Mouse (Mus musculus): ENCODE measurements around the gene Fdx1l. TPM values are rescaled to one million over a fixed set of nuclear protein-coding genes. Genes with fewer than 3 reads are reported as not detected.
A peak's percentile ranks its signal among the peaks of the same experiment; 100 is the strongest.

Fdx1l gene
- polyA plus RNA-seq, 1 experiment from 2014 or later, result 70.1 TPM

DNA sequence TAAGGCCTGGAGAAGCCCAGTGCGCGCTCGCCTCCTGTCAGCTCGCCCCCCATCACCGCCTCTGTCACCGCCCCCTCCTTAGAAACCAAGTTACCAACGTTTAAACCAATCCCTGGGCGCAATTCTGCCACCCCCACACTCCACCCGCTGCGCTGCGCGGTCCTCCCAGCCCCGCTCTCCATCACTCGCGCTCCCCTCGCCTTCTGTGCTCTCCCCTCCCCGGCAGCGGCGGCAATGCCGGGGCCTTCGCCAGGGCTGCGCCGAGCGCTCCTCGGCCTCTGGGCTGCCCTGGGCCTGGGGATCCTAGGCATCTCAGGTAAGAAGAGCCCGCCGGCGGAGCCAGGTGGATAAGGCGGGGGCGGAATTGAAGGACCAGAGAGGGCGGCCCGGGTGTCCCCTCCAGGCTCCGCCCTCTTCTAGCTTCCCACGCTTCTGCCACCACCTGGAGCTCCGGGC, 41.5 kb downstream of the Fdx1l start, which contains the start of gene Icam5:
Gene Icam5, plus strand, starts transcription at position 178 of the 456 bp plus-strand sequence.
- Histone ChIP-seq H3K27ac (0 out of 2 replicates have a peak within 1 kb of the TSS, but pooled peaks have one; percentile 39), H3K9me3 (no peaks in the 10 kb centered on the region), H3K4me1 (peaks cover 64% of the 10 kb centered on the region), H3K4me2 (peak within 1 kb of the TSS; percentile 98), H3K27me3 (replicated peaks) (peaks cover 87% of the 10 kb centered on the region), H3K4me3 (peak within 1 kb of the TSS; percentile 59), H3K9ac (peak within 1 kb of the TSS; percentile 63), H3K36me3 (replicated peaks) (no peaks in the 10 kb centered on the region)
- peak; percentile 35 for ATAC-seq (replicated peaks)
- WGBS, result under 1% methylated on average over 35 of the region's 35 CpGs

DNA sequence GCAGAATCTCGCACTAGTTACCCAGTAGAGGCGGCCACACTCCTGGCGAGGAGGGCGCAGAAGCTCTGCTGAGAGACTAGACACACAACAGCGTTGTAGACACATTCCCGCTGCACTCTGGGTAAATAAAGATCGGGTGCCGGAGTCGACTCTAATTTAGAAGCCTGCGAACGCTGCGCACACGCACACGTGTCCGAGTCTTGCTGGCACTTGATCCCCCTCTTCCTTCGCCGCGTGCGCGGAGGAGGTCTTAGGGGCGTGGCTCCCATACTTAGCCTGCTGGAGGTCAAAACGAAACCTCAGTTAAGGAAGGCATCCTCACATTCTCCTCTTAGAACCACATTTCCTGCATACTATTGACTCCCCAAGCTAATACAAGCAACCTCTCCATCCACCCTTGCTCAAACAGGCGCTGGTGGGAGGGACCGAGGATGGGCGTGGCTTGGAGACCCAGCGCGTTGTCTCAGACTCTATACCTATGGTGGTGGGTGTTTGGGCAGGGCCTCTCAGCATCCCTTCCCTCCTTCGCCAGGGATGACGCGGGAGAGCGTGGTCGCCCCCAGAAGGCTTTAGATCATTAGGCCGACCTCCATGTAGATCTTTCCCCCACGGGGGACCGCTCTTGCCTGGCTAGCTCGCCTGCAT, 42.0 kb downstream of the Fdx1l start:
- peak overlapping the region; percentile 63 for H3K9ac ChIP-seq
- H3K27me3 ChIP-seq (replicated peaks), result peaks cover 82% of the 10 kb centered on the region
- 0 out of 2 replicates have a peak overlapping the region, but pooled peaks have one; percentile 39 for H3K27ac ChIP-seq
- peak; percentile 72 for ATAC-seq (replicated peaks)
- H3K4me1 ChIP-seq, result peaks cover 59% of the 10 kb centered on the region
- H3K36me3 ChIP-seq (replicated peaks), result no peaks in the 10 kb centered on the region
- peak overlapping the region; percentile 98 for H3K4me2 ChIP-seq
- peak overlapping the region; percentile 59 for H3K4me3 ChIP-seq
- under 1% methylated on average over 36 of the region's 36 CpGs for WGBS
- no peaks in the 10 kb centered on the region for H3K9me3 ChIP-seq

DNA sequence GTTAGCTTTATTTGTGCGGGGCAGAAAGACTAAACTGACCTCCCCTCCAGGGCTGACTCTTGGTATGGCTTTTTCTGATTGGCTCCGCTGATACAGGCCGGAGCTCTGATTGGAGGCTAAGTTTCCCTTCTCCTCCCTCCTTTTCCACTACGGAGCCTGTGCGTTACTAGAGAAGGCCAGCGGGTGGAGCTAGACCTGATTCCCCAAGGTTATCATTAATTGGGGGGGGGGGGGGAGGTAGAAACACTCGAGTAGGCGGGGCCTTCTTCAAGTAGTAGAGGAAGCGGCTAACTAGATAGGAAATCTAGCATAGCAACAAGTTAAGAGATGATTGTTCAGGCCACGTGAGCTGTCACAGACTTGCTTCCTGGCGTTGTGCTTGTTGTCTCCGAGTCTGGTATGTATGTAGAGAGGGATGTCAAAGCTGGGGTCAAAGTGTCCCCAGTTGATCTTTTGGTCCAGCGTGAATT, 42.6 kb downstream of the Fdx1l start:
- Histone ChIP-seq H3K9me3 (no peaks in the 10 kb centered on the region), H3K4me1 (peaks cover 54% of the 10 kb centered on the region), H3K27me3 (replicated peaks) (peaks cover 76% of the 10 kb centered on the region), H3K4me2 (peak overlapping the region; percentile 98), H3K27ac (0 out of 2 replicates have a peak overlapping the region, but pooled peaks have one; percentile 39), H3K9ac (peak overlapping the region; percentile 63; the same call in 1 of the 2 replicates), H3K36me3 (replicated peaks) (no peaks in the 10 kb centered on the region), H3K4me3 (peak overlapping the region; percentile 59)
- peak; percentile 61 for ATAC-seq (replicated peaks)
- WGBS, result 0% methylated on average over 13 of the region's 13 CpGs

DNA sequence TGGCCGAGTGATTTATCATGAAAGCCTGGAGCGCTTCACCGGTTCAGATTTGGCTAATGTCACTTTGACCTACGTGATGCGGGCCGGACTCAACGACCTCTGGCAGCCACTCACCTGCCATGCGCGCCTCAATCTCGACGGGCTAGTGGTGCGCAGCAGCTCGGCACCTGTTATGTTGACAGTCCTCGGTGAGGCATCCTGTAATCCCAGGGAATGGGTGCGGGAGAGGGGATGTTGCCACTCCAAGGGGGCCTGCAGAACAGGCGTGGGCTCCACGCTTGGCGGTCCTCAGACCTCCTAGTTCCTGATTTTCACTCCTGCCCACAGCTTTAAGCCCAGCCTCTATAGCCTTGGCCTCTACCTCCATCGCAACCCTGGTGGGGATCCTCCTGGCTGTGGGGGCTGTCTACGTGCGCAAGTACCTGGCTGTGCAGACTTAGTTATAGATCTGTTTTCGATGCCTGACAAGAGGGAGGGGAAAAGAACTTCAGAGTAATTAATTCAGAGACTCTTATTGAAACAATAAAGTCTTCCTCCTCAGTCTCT, 43.3 kb downstream of the Fdx1l start:
- H3K4me2 ChIP-seq, result peak overlapping the region; percentile 98; the same call in 1 of the 2 replicates
- H3K27ac ChIP-seq, result no peak overlapping the region
- no peaks in the 10 kb centered on the region for H3K36me3 ChIP-seq (replicated peaks)
- peaks cover 47% of the 10 kb centered on the region for H3K4me1 ChIP-seq
- peaks cover 73% of the 10 kb centered on the region for H3K27me3 ChIP-seq (replicated peaks)
- 0 out of 2 replicates have a peak overlapping the region, but pooled peaks have one; percentile 59 for H3K4me3 ChIP-seq
- WGBS, result 17% methylated on average over 22 of the region's 22 CpGs
- H3K9ac ChIP-seq, result no peak overlapping the region
- no peaks in the 10 kb centered on the region for H3K9me3 ChIP-seq
- ATAC-seq (replicated peaks), result no peak

DNA sequence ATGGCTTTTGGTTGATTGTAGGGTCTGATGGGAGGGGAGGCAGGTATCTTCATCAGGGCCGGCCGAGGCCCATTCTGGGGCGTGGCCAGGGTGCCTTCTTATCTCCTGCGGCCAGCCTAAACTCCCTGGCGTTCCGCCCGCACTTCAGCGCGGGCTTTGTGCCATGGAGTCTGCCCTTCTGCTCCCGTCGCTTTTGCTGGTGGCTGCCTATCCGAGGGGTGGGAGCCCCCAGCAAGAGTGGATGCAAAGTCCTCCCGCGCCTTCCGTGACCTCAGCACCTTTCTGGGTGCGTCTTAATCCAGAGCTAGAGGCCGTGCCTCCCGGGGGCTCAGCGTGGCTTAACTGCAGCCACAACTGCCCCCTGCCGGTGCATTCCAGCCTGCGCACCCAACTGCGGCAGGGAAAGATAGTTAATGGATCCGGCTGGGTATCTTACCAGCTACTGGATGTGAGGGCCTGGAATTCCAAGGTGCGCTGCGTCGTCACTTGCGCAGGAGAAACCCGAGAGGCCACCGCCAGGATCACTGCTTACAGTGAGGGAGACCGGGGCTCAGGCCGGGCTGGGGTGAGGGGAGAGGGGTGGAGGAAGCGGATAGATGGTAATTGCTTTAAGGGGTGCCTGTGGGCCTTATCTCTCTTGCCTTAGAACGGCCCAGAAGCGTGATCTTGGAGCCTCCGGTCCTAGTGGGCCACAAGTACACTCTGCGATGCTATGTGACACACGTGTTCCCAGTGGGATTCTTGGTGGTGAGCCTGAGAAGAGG, 43.9 kb downstream of the Fdx1l start, which contains the start of gene Icam4:
Gene Icam4, plus strand, starts transcription at position 83 of the 764 bp plus-strand sequence.
- Histone ChIP-seq H3K9me3 (no peaks in the 10 kb centered on the region), H3K4me2 (peak within 1 kb of the TSS; percentile 34), H3K9ac (no peak within 1 kb of the TSS), H3K36me3 (replicated peaks) (no peaks in the 10 kb centered on the region), H3K4me1 (peaks cover 47% of the 10 kb centered on the region), H3K4me3 (0 out of 2 replicates have a peak within 1 kb of the TSS, but pooled peaks have one; percentile 7), H3K27ac (no peak within 1 kb of the TSS), H3K27me3 (replicated peaks) (peaks cover 67% of the 10 kb centered on the region)
- peak; percentile 9; the same call in 1 of the 2 replicates for ATAC-seq (replicated peaks)
- WGBS, result 3% methylated on average over 37 of the region's 37 CpGs

DNA sequence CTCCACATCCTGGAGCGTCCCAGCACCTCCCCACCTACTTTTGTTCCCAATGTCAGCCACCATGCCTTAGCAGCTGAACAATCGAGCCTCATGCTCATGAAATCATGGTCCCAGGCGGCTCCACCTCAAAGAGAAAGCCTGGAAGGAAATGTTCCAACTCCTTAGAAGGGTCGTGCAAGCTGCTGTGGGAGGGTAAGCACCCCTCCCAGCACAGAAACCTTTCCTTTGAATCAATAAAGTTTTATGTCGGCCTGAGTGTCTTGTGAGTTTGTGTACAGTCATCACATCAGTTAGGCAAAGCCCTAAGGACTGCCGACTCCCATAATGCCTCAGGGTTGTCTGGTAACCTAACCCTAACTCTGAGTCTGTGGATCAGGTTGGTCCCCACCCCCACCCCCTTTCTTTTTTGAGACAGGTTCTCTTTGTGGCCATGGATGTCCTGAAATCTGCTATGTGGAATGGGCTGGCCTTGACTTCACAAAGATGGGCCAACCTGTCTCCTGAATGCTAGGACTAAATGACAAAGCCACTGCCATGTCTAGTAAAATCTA, 44.8 kb downstream of the Fdx1l start:
- H3K4me3 ChIP-seq, result no peak overlapping the region
- ATAC-seq (replicated peaks), result no peak
- H3K27me3 ChIP-seq (replicated peaks), result peaks cover 60% of the 10 kb centered on the region
- no peaks in the 10 kb centered on the region for H3K9me3 ChIP-seq
- WGBS, result 77% methylated on average over 6 of the region's 6 CpGs
- no peaks in the 10 kb centered on the region for H3K36me3 ChIP-seq (replicated peaks)
- no peak overlapping the region for H3K27ac ChIP-seq
- no peak overlapping the region for H3K4me2 ChIP-seq
- no peak overlapping the region for H3K9ac ChIP-seq
- H3K4me1 ChIP-seq, result peaks cover 46% of the 10 kb centered on the region

DNA sequence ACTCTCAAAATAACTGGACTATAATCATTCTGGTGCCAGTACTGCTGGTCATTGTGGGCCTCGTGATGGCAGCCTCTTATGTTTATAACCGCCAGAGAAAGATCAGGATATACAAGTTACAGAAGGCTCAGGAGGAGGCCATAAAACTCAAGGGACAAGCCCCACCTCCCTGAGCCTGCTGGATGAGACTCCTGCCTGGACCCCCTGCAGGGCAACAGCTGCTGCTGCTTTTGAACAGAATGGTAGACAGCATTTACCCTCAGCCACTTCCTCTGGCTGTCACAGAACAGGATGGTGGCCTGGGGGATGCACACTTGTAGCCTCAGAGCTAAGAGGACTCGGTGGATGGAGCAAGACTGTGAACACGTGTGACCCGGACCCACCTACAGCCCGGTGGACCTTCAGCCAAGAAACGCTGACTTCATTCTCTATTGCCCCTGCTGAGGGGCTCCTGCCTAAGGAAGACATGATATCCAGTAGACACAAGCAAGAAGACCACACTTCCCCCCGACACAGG, 45.6 kb downstream of the Fdx1l start:
- Histone ChIP-seq H3K36me3 (replicated peaks) (no peaks in the 10 kb centered on the region), H3K9me3 (no peaks in the 10 kb centered on the region), H3K27ac (no peak overlapping the region), H3K27me3 (replicated peaks) (peaks cover 52% of the 10 kb centered on the region), H3K4me2 (no peak overlapping the region), H3K9ac (no peak overlapping the region), H3K4me1 (peaks cover 38% of the 10 kb centered on the region), H3K4me3 (no peak overlapping the region)
- ATAC-seq (replicated peaks), result no peak
- WGBS, result 49% methylated on average over 8 of the region's 8 CpGs

DNA sequence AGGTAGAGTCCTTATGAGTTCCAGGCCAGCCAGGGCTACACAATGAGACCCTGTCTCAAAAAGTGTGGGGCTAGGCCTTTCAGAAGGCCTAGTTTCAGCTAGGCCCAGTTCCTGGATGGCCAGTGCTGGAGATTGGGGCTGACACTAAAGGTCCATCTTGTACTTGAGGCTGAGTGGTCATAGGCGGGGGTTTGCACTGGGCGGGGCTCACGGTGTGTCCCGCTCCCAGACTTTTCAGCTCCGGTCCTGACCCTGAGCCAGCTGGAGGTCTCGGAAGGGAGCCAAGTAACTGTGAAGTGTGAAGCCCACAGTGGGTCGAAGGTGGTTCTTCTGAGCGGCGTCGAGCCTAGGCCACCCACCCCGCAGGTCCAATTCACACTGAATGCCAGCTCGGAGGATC, 46.6 kb downstream of the Fdx1l start:
- peaks cover 28% of the 10 kb centered on the region for H3K4me1 ChIP-seq
- no peaks in the 10 kb centered on the region for H3K36me3 ChIP-seq (replicated peaks)
- H3K4me3 ChIP-seq, result no peak overlapping the region
- no peaks in the 10 kb centered on the region for H3K9me3 ChIP-seq
- no peak overlapping the region for H3K4me2 ChIP-seq
- 81% methylated on average over 12 of the region's 12 CpGs for WGBS
- no peak for ATAC-seq (replicated peaks)
- H3K27me3 ChIP-seq (replicated peaks), result peaks cover 42% of the 10 kb centered on the region
- H3K9ac ChIP-seq, result no peak overlapping the region
- no peak overlapping the region for H3K27ac ChIP-seq

DNA sequence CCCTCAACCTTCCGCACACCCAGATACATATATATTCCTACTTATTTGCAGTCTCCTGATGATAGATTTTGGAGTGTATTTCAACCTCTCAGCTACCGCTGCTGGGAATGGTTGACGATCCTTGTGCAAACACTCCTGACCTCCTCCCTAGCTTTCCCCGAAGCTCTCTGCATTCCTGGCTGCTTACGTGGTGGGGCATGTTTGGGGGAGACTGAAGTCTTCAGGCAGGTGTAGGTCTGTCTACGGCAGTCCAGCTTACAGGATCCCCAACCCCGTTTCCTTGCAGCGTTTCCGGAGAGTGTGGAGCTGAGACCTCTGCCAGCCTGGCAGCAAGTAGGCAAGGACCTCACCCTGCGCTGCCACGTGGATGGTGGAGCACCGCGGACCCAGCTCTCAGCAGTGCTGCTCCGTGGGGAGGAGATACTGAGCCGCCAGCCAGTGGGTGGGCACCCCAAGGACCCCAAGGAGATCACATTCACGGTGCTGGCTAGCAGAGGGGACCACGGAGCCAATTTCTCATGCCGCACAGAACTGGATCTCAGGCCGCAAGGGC, 48.1 kb downstream of the Fdx1l start:
- Histone ChIP-seq H3K27ac (no peak overlapping the region), H3K9ac (no peak overlapping the region), H3K9me3 (no peaks in the 10 kb centered on the region), H3K36me3 (replicated peaks) (no peaks in the 10 kb centered on the region), H3K4me2 (no peak overlapping the region), H3K4me1 (peaks cover 13% of the 10 kb centered on the region), H3K4me3 (no peak overlapping the region), H3K27me3 (replicated peaks) (peaks cover 38% of the 10 kb centered on the region)
- ATAC-seq (replicated peaks), result no peak
- WGBS, result 73% methylated on average over 19 of the region's 19 CpGs

DNA sequence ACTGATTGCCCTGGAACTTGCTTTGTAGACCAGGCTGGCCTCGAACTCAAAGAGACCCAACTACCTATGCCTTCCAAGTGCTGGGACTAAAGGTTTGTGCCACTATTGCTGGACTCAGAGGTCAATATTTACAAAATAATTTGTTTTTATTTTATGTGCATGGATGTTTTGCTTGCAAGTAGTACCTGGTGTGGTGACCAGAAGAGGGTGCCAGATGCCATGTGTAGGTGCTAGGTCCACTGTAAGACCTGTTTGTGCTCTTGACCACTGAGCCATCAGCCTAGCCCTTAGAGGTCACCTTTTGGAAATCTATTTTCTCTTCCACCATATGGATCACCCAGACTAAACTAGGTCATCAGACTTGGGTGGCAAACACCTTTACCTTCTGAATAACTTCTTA, 50.7 kb downstream of the Fdx1l start:
- Histone ChIP-seq H3K27ac (no peak overlapping the region), H3K4me1 (no peaks in the 10 kb centered on the region), H3K4me2 (no peak overlapping the region), H3K36me3 (replicated peaks) (no peaks in the 10 kb centered on the region), H3K9me3 (no peaks in the 10 kb centered on the region), H3K27me3 (replicated peaks) (peaks cover 26% of the 10 kb centered on the region), H3K9ac (no peak overlapping the region), H3K4me3 (no peak overlapping the region)
- ATAC-seq (replicated peaks), result no peak
- 87% methylated on average over 1 of the region's 1 CpGs for WGBS

DNA sequence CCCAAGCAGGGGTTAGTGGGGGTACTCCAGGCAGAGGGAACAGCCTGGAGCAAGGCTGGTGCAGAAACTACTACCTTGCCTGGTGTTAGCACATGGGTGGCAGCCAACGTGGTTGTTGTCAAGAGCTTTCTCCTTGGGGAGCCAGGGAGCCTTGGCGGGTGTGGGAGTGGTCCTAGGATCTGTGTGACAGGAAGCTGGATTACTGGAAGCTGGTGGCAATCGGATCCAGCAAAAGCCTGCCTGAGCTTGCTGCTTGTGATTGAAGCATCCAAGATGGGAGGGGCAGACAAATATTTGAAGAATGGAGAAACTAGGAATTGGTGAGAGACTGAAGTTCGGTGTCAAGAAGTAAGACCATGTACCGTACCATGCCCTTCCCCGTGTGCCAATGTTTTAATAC, 51.1 kb downstream of the Fdx1l start:
- ATAC-seq (replicated peaks), result no peak
- H3K4me2 ChIP-seq, result no peak overlapping the region
- H3K4me3 ChIP-seq, result no peak overlapping the region
- peaks cover 26% of the 10 kb centered on the region for H3K27me3 ChIP-seq (replicated peaks)
- WGBS, result 71% methylated on average over 6 of the region's 6 CpGs
- H3K4me1 ChIP-seq, result no peaks in the 10 kb centered on the region
- no peak overlapping the region for H3K9ac ChIP-seq
- H3K27ac ChIP-seq, result no peak overlapping the region
- no peaks in the 10 kb centered on the region for H3K9me3 ChIP-seq
- no peaks in the 10 kb centered on the region for H3K36me3 ChIP-seq (replicated peaks)
